Mouse (Mus musculus) stomach, embryonic 14.5 days (tissue): ENCODE data around the gene Rnf38. TPM values are rescaled to one million over a fixed set of nuclear protein-coding genes. Genes with fewer than 3 reads are reported as not detected.

Source experiments
- ATAC-seq: fragments of 200-750 bp; cut with Nextera tagmentation; 2 replicates; pipeline ENCODE4 v1.8.0; 2017; ENCODE audit warnings: low read depth, moderate TSS enrichment; ENCODE audit not compliant: insufficient number of reproducible peaks, insufficient read depth, low FRiP score
- H3K27ac ChIP-seq: fragments of 300-500 bp; sonication (generic); 2 replicates; pipeline ENCODE4 v1.5.1; 2014; ENCODE audit warnings: mild to moderate bottlenecking, low read length, moderate library complexity, mixed read lengths
- H3K27me3 ChIP-seq: fragments of 300-500 bp; sonication (generic); 2 replicates; pipeline ENCODE4 v1.6.1; 2014; ENCODE audit warnings: low read length, control low read depth, mixed read lengths; ENCODE audit not compliant: control insufficient read depth, insufficient read depth
- H3K36me3 ChIP-seq: fragments of 300-500 bp; sonication (generic); 2 replicates; pipeline ENCODE4 v1.6.1; 2014; ENCODE audit warnings: mild to moderate bottlenecking, control low read depth, low read length, moderate library complexity, mixed read lengths; ENCODE audit not compliant: control insufficient read depth, insufficient read depth
- H3K4me1 ChIP-seq: fragments of 300-500 bp; sonication (generic); 2 replicates; pipeline ENCODE4 v1.6.1; 2014; ENCODE audit warnings: low read length, control low read depth, mixed read lengths; ENCODE audit not compliant: control insufficient read depth, insufficient read depth
- H3K4me2 ChIP-seq: fragments of 300-500 bp; sonication (generic); replicated peaks from 2 replicates; pipeline ENCODE4 v1.6.1; 2014; ENCODE audit warnings: low read depth, low read length, control low read depth
- H3K4me3 ChIP-seq: fragments of 300-500 bp; sonication (generic); 2 replicates; pipeline ENCODE4 v1.5.1; 2014; ENCODE audit warnings: low read depth, low read length, control low read depth
- H3K9ac ChIP-seq: fragments of 300-500 bp; sonication (generic); replicated peaks from 2 replicates; pipeline ENCODE4 v1.6.1; 2014; ENCODE audit warnings: low read depth, mild to moderate bottlenecking, control low read depth, low read length, moderate library complexity, mixed read lengths
- H3K9me3 ChIP-seq: fragments of 300-500 bp; sonication (generic); 2 replicates; pipeline ENCODE4 v1.6.1; 2016; ENCODE audit warnings: low read depth, low read length, control low read depth; ENCODE audit not compliant: control insufficient read depth
- WGBS: fragments of 180-500 bp; shearing (Covaris S2); extraction: QIAGEN DNeasy Blood & Tissue Kit; methylation state at CpG from one replicate; pipeline ENCODE4 v1.1.7; 2014; 5-methylcytosine and 5-hydroxymethylcytosine counted together
- polyA plus RNA-seq: library from polyadenylated mRNA; unstranded; fragments of >200 nt; fragmentation: Nextera tagmentation; extraction: Ambion mirVana; gene quantifications from 2 replicates; pipeline ENCODE4 v1.2.1, GENCODE M21; 2014

The Rnf38 gene
- polyA plus RNA-seq, 1 experiment from 2014 or later: 37.0 TPM

GRCm38 (mm10) chr4:44234004-44234866 is 646 bp upstream of the Rnf38 start:
- under 1% methylated on average over 44 of the region's 62 CpGs for WGBS
- H3K36me3 ChIP-seq: no peaks in the 10 kb centered on the region
- H3K9ac ChIP-seq: peak overlapping the region; percentile 78
- no peaks in the 10 kb centered on the region for H3K27me3 ChIP-seq
- H3K27ac ChIP-seq: peak overlapping the region; percentile 95
- H3K4me2 ChIP-seq: peak overlapping the region; percentile 73
- H3K4me1 ChIP-seq: peaks cover 8% of the 10 kb centered on the region
- no peaks in the 10 kb centered on the region for H3K9me3 ChIP-seq
- peak; percentile 99 for ATAC-seq
- peak overlapping the region; percentile 81 for H3K4me3 ChIP-seq

DNA sequence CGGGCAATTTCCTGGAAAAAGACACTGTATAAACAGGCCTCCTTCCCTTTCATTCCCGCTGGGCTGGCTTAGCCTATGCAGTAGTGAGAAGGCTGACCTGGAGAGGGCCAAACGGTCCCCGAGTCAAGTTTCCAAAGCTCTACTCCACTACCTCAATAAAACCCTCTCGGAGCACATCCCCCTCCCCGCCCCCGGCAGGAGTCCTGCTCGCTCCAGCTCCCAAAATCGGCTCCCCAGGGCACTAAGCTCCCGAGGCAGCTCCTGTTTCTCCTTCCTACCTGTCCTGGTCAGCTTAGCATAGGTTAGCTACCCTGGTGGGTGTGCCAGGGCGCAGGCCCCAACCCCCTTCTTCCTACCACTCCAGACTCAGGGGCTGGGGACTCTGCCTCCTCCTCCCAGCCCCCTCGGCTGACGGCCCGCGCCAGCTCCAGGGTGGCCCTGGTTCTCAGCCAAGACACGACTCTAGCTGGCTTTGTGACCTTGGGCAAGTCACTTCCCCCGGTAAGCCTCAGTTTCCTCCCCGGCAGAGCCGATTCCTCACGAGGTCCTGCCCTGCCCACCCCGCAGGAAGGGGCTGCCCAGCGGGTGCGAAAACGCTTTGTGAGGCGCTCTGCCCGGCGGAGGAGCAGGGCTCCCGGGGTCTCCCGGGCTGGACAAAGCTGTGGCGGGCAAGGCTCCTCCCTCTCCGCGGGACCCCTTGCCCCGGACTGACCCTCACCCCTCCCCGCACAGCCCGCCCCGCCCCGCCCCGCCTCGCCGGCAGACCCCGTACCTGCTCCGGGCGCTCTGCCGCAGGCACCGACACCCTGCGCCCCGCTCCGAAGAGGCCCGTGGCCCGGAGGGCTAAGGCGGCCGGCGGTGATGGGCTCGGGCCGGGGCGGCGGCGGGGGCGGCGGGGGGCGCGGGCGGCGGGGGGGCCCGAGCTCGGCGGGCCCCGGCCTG is 547 bp downstream of the Rnf38 start:
- Histone ChIP-seq H3K9ac (peak overlapping the region; percentile 78), H3K27me3 (no peaks in the 10 kb centered on the region), H3K9me3 (no peaks in the 10 kb centered on the region), H3K4me3 (peak overlapping the region; percentile 81), H3K4me1 (peaks cover 8% of the 10 kb centered on the region), H3K36me3 (no peaks in the 10 kb centered on the region), H3K27ac (peak overlapping the region; percentile 76), H3K4me2 (peak overlapping the region; percentile 61)
- 2% methylated on average over 49 of the region's 68 CpGs for WGBS
- ATAC-seq: peak; percentile 1; the same call in 1 of the 2 replicates

- H3K4me2 ChIP-seq: no peak overlapping the region
- H3K4me3 ChIP-seq: no peak overlapping the region
- no peak overlapping the region for H3K27ac ChIP-seq
- 91% methylated on average over 10 of the region's 10 CpGs for WGBS
- ATAC-seq: no peak
- no peaks in the 10 kb centered on the region for H3K9me3 ChIP-seq
- no peaks in the 10 kb centered on the region for H3K36me3 ChIP-seq
- no peak overlapping the region for H3K9ac ChIP-seq
- no peaks in the 10 kb centered on the region for H3K27me3 ChIP-seq
- no peaks in the 10 kb centered on the region for H3K4me1 ChIP-seq
These were observed 8.5 kb downstream of the Rnf38 start for GRCm38 (mm10) chr4:44225128-44225527.

DNA sequence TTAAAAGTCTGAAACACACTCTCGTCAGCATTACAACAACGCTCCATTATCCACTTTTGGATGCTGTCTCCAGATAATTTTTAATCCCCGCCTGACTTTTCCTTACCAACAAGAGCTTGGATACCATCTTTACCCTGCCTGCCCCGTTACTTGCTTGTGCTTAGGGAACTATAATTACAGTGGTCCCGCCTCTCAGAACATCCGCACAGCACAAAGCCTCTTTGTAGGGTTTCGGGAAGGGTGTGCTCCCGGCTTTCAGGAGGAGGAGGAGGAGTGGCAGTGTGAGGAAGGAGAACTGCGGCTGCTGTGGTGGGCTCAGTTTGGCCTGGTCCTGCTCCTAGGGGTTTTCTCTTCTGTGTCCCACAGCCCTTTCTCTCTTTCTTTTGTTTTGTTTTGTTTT is 9.4 kb downstream of the Rnf38 start:
- Histone ChIP-seq H3K27ac (no peak overlapping the region), H3K9ac (no peak overlapping the region), H3K4me1 (no peaks in the 10 kb centered on the region), H3K36me3 (no peaks in the 10 kb centered on the region), H3K4me2 (no peak overlapping the region), H3K27me3 (no peaks in the 10 kb centered on the region), H3K9me3 (no peaks in the 10 kb centered on the region), H3K4me3 (no peak overlapping the region)
- 55% methylated on average over 9 of the region's 9 CpGs for WGBS
- no peak for ATAC-seq

DNA sequence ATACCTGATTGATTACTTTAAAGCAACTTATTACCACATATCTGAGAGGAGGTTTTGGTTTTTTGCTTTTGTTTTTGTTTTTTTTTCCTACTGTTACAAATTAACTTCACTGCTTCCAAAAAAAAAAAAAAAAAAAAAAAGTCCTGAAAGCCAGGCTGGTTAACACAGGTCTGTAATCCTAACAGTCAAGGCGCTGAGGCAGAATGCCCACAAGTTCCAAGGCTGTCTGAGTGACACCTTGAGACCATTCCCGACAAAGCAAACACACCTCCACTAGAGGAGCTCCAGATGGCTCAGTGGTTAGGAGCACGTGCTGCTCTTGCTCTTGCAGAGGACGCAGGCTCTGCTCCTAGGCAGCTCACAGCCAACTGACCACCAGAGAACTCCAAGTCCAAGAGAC is 10.1 kb downstream of the Rnf38 start:
- Histone ChIP-seq H3K9ac (no peak overlapping the region), H3K27ac (no peak overlapping the region), H3K36me3 (no peaks in the 10 kb centered on the region), H3K4me3 (no peak overlapping the region), H3K27me3 (no peaks in the 10 kb centered on the region), H3K9me3 (no peaks in the 10 kb centered on the region), H3K4me2 (no peak overlapping the region), H3K4me1 (no peaks in the 10 kb centered on the region)
- ATAC-seq: no peak
- WGBS: 52% methylated on average over 4 of the region's 4 CpGs

DNA sequence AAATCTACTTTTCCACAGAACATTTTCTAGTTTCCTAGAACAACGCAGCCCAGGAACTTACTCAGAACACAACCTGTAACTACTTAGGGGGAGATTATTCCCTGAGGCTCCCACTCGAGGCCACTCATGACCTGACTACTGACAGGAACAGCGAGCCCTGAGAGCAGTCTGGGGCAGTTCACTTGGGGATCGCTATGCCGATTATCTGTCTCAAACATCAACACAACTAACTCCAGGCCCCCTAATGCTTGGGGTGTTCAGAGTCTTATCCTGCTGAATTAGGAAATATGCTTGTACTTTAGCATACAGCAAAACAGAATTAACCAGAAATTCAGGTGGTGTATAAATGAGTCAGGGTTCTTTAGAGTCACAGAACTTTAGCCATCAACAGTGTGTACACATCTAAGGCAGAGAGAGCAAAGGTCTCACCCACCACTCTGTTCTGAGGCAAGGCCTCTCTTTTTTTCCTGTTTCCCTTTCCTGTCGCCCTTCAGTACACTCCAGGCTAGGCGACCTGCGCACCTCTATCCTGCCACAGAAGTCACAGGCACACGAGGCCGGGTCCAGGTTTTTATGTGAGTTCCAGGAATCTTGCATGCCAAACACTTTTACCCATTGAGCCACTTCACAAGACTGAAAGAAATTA is 16.7 kb downstream of the Rnf38 start:
- Histone ChIP-seq H3K9me3 (no peaks in the 10 kb centered on the region), H3K4me2 (no peak overlapping the region), H3K4me1 (no peaks in the 10 kb centered on the region), H3K4me3 (no peak overlapping the region), H3K9ac (no peak overlapping the region), H3K36me3 (no peaks in the 10 kb centered on the region), H3K27me3 (no peaks in the 10 kb centered on the region), H3K27ac (no peak overlapping the region)
- 53% methylated on average over 10 of the region's 10 CpGs for WGBS
- ATAC-seq: no peak

GRCm38 (mm10) chr4:44199968-44200367 is 33.6 kb downstream of the Rnf38 start:
- Histone ChIP-seq H3K9ac (no peak overlapping the region), H3K9me3 (no peaks in the 10 kb centered on the region), H3K4me2 (no peak overlapping the region), H3K4me3 (no peak overlapping the region), H3K36me3 (no peaks in the 10 kb centered on the region), H3K27me3 (no peaks in the 10 kb centered on the region), H3K27ac (no peak overlapping the region), H3K4me1 (no peaks in the 10 kb centered on the region)
- 73% methylated on average over 1 of the region's 1 CpGs for WGBS
- no peak for ATAC-seq

- H3K27ac ChIP-seq: no peak overlapping the region
- no peaks in the 10 kb centered on the region for H3K9me3 ChIP-seq
- H3K9ac ChIP-seq: no peak overlapping the region
- WGBS: 73% methylated on average over 10 of the region's 10 CpGs
- no peaks in the 10 kb centered on the region for H3K27me3 ChIP-seq
- H3K4me3 ChIP-seq: no peak overlapping the region
- no peak overlapping the region for H3K4me2 ChIP-seq
- ATAC-seq: no peak
- H3K4me1 ChIP-seq: no peaks in the 10 kb centered on the region
- no peaks in the 10 kb centered on the region for H3K36me3 ChIP-seq
These were observed 46.2 kb downstream of the Rnf38 start for GRCm38 (mm10) chr4:44187431-44187830.
